ENCODE assay signal across 10 mouse cellular contexts in genomic region chr10:45009676-45010075, GRCm38 (mm10). TPM values are rescaled to one million over a fixed set of nuclear protein-coding genes. Genes with fewer than 3 reads are reported as not detected.
DNase-seq lines count a peak whose midpoint lies in the region; ATAC-seq and TF ChIP-seq lines count a peak whose summit lies in the region.
"Had no signal": no experiment of that assay in that cellular context is flagged by ENCODE, and none has a peak within 500 bp of the region (broad histone marks: within the 10 kb centered on the region; RNA-seq: fewer than 3 reads in every experiment).

No protein-coding gene starts in this region.

- intact Hi-C loops in heart, postnatal 10 days (cut with DNase I) = loop anchor here (10.0 kb wide), 1 partner anchor 255 kb away; no protein-coding TSS in a partner anchor

- no peak overlapping the region for H3K9ac ChIP-seq in embryonic facial prominence, embryonic 14.5 days (ENCODE audit: low read depth, low read length)
- H3K9ac ChIP-seq in hindbrain, postnatal 0 days (replicated peaks; ENCODE audit: low read length) = no peak overlapping the region
- H3K9ac ChIP-seq in midbrain, embryonic 11.5 days (ENCODE audit: low read length) = no peak overlapping the region
- no peak overlapping the region for H3K9ac ChIP-seq in intestine, embryonic 16.5 days (ENCODE audit: low read depth, low read length)

- H3K4me1 ChIP-seq in embryonic facial prominence, embryonic 14.5 days (ENCODE audit: control insufficient read depth, insufficient read depth, low read length) = peaks cover 5% of the 10 kb centered on the region; the same call in 1 of the 2 replicates
- H3K4me1 ChIP-seq in hindbrain, postnatal 0 days (ENCODE audit: insufficient read depth, low read length) = no peaks in the 10 kb centered on the region
- no peaks in the 10 kb centered on the region for H3K4me1 ChIP-seq in midbrain, embryonic 11.5 days (ENCODE audit: control insufficient read depth, insufficient read depth, low read length)
- no peaks in the 10 kb centered on the region for H3K4me1 ChIP-seq in heart, embryonic 10.5 days
- H3K4me1 ChIP-seq in intestine, embryonic 16.5 days (ENCODE audit: control insufficient read depth, insufficient read depth, low read length) = no peaks in the 10 kb centered on the region; the same call in 1 of the 2 replicates

- no peak for TF ChIP-seq CTCF in hindbrain, postnatal 0 days (IDR thresholded peaks at IDR 0.05; ENCODE audit: low read depth)

- no peaks in the 10 kb centered on the region for H3K36me3 ChIP-seq in embryonic facial prominence, embryonic 14.5 days (ENCODE audit: control insufficient read depth, insufficient read depth, low read length)
- H3K36me3 ChIP-seq in hindbrain, postnatal 0 days (ENCODE audit: insufficient read depth, low read length) = no peaks in the 10 kb centered on the region
- no peaks in the 10 kb centered on the region for H3K36me3 ChIP-seq in midbrain, embryonic 11.5 days (ENCODE audit: control insufficient read depth, insufficient read depth, low read length)
- no peaks in the 10 kb centered on the region for H3K36me3 ChIP-seq in heart, embryonic 10.5 days
- no peaks in the 10 kb centered on the region for H3K36me3 ChIP-seq in intestine, embryonic 16.5 days (ENCODE audit: control insufficient read depth, insufficient read depth, low read length)

- no peak overlapping the region for H3K27ac ChIP-seq in embryonic facial prominence, embryonic 14.5 days (replicated peaks; ENCODE audit: low read depth, low read length)
- no peak overlapping the region for H3K27ac ChIP-seq in hindbrain, postnatal 0 days
- H3K27ac ChIP-seq in midbrain, embryonic 11.5 days (ENCODE audit: low read depth, low read length) = no peak overlapping the region
- no peak overlapping the region for H3K27ac ChIP-seq in heart, embryonic 10.5 days
- no peak overlapping the region for H3K27ac ChIP-seq in intestine, embryonic 16.5 days (ENCODE audit: low read length)

- peak; percentile 89; the same call in 1 of the 2 replicates for ATAC-seq in embryonic facial prominence, embryonic 14.5 days (ENCODE audit: low read depth)
- ATAC-seq in hindbrain, postnatal 0 days = peak; percentile 70; the same call in 1 of the 2 replicates
- ATAC-seq in midbrain, embryonic 11.5 days (ENCODE audit: low FRiP score) = peak; percentile 65; the same call in 1 of the 2 replicates
- no peak for ATAC-seq in intestine, embryonic 16.5 days
- ATAC-seq: Patski had no signal

- no peaks in the 10 kb centered on the region for H3K9me3 ChIP-seq in embryonic facial prominence, embryonic 14.5 days (ENCODE audit: control insufficient read depth, low read length)
- no peaks in the 10 kb centered on the region for H3K9me3 ChIP-seq in hindbrain, postnatal 0 days (ENCODE audit: low read length)
- no peaks in the 10 kb centered on the region for H3K9me3 ChIP-seq in midbrain, embryonic 11.5 days (ENCODE audit: control insufficient read depth, low read length)
- no peaks in the 10 kb centered on the region for H3K9me3 ChIP-seq in heart, embryonic 10.5 days
- H3K9me3 ChIP-seq in intestine, embryonic 16.5 days (ENCODE audit: control insufficient read depth, low read length) = no peaks in the 10 kb centered on the region

- DNase-seq in WW6 (ENCODE audit: low read depth, low spot score) = peak; percentile 18
- peak; percentile 88 for DNase-seq in embryonic facial prominence, embryonic 14.5 days (ENCODE audit: low spot score)
- peak; percentile 67 for DNase-seq in hindbrain, postnatal 0 days (ENCODE audit: low spot score)
- no peak for DNase-seq in midbrain, embryonic 11.5 days (ENCODE audit: low spot score, missing footprints)
- DNase-seq in heart, postnatal 10 days = no peak
- no peak for DNase-seq in heart, embryonic 10.5 days (ENCODE audit: low spot score)
- no peak for DNase-seq in adrenal gland, adult 18-20 months (ENCODE audit: low spot score in 2 of 2)

- H3K4me2 ChIP-seq in embryonic facial prominence, embryonic 14.5 days (ENCODE audit: low read depth, low read length) = no peak overlapping the region
- no peak overlapping the region for H3K4me2 ChIP-seq in hindbrain, postnatal 0 days (ENCODE audit: low read depth, low read length)
- no peak overlapping the region for H3K4me2 ChIP-seq in midbrain, embryonic 11.5 days
- no peak overlapping the region for H3K4me2 ChIP-seq in intestine, embryonic 16.5 days (ENCODE audit: low read depth, low read length)

- 19% methylated on average over 10 of the region's 10 CpGs for WGBS in embryonic facial prominence, embryonic 14.5 days
- 22% methylated on average over 10 of the region's 10 CpGs for WGBS in hindbrain, postnatal 0 days
- WGBS in midbrain, embryonic 11.5 days = 25% methylated on average over 10 of the region's 10 CpGs
- WGBS in heart, embryonic 10.5 days = 58% methylated on average over 10 of the region's 10 CpGs
- WGBS in intestine, embryonic 16.5 days = 58% methylated on average over 10 of the region's 10 CpGs

- no peaks in the 10 kb centered on the region for H3K27me3 ChIP-seq in embryonic facial prominence, embryonic 14.5 days (replicated peaks; ENCODE audit: control insufficient read depth, insufficient read depth, low read length)
- no peaks in the 10 kb centered on the region for H3K27me3 ChIP-seq in hindbrain, postnatal 0 days (ENCODE audit: insufficient read depth, low read length)
- no peaks in the 10 kb centered on the region for H3K27me3 ChIP-seq in midbrain, embryonic 11.5 days (ENCODE audit: control insufficient read depth, insufficient read depth, low read length)
- no peaks in the 10 kb centered on the region for H3K27me3 ChIP-seq in heart, embryonic 10.5 days (ENCODE audit: insufficient read depth, poor library complexity, severe bottlenecking)
- no peaks in the 10 kb centered on the region for H3K27me3 ChIP-seq in intestine, embryonic 16.5 days (replicated peaks; ENCODE audit: control insufficient read depth, insufficient read depth, low read length)
- H3K27me3 ChIP-seq: Patski had no signal

- H3K4me3 ChIP-seq in embryonic facial prominence, embryonic 14.5 days (ENCODE audit: low read depth, low read length) = no peak overlapping the region
- no peak overlapping the region for H3K4me3 ChIP-seq in hindbrain, postnatal 0 days (ENCODE audit: low read length)
- no peak overlapping the region for H3K4me3 ChIP-seq in midbrain, embryonic 11.5 days (ENCODE audit: low read depth, low read length)
- H3K4me3 ChIP-seq in heart, embryonic 10.5 days = no peak overlapping the region
- no peak overlapping the region for H3K4me3 ChIP-seq in intestine, embryonic 16.5 days (ENCODE audit: low read length)
- H3K4me3 ChIP-seq: erythroblast, embryonic 14.5 days had no signal

RNA-seq across cellular contexts. Expression of gene Prep, which starts 57.3 kb away (rescaled TPM):
- 19.0 and 21.7 TPM in 2 replicates for polyA plus RNA-seq in embryonic facial prominence, embryonic 14.5 days (2014; fragmentation: Nextera tagmentation; extraction: Ambion mirVana)
- total RNA-seq in hindbrain, postnatal 0 days (2014; rRNA removed) = 22.0 and 23.5 TPM in 2 replicates
- 19.0 and 21.3 TPM in 2 replicates for polyA plus RNA-seq in hindbrain, postnatal 0 days (2015; fragmentation: Nextera tagmentation; extraction: Ambion mirVana)
- polyA plus RNA-seq in midbrain, embryonic 11.5 days (2014; fragmentation: Nextera tagmentation; extraction: Ambion mirVana) = 27.3 and 29.2 TPM in 2 replicates
- total RNA-seq in heart, postnatal 10 days (2021) = 10 to 100 TPM; 20.4 to 21.3 TPM
- 30.5 and 32.5 TPM in 2 replicates for polyA plus RNA-seq in heart, embryonic 10.5 days (2016; fragmentation: Nextera tagmentation; extraction: Ambion mirVana)
- total RNA-seq in adrenal gland, adult 18-20 months (2021) = 10 to 100 TPM; 11.2 to 21.5 TPM
- polyA plus RNA-seq in intestine, embryonic 16.5 days (2015; fragmentation: Nextera tagmentation; extraction: Ambion mirVana) = 22.8 and 24.2 TPM in 2 replicates

Comparison
In these comparisons a context has a peak if more than half of its experiments do, and no peak if none do; other contexts are left out.
1. DNase-seq: peak in WW6 (single experiment), embryonic facial prominence, embryonic 14.5 days (single experiment) and hindbrain, postnatal 0 days (single experiment); none in midbrain, embryonic 11.5 days (single experiment), heart, postnatal 10 days (0 of 2), heart, embryonic 10.5 days (single experiment) and adrenal gland, adult 18-20 months (0 of 2).